Mouse (Mus musculus) kidney, embryonic 16.5 days (tissue): ENCODE data around the gene 9430038I01Rik. TPM values are rescaled to one million over a fixed set of nuclear protein-coding genes. Genes with fewer than 3 reads are reported as not detected.

Source experiments
- ATAC-seq: fragments of 200-750 bp; cut with Nextera tagmentation; 2 replicates; pipeline ENCODE4 v1.8.0; 2017; ENCODE audit warnings: moderate TSS enrichment; ENCODE audit not compliant: low FRiP score, low TSS enrichment
- H3K27ac ChIP-seq: fragments of 300-500 bp; sonication (generic); 2 replicates; pipeline ENCODE4 v1.5.1; 2014; ENCODE audit warnings: low read length
- H3K27me3 ChIP-seq: fragments of 300-500 bp; sonication (generic); 2 replicates; pipeline ENCODE4 v1.6.1; 2014; ENCODE audit warnings: low read length, control low read depth, mixed read lengths; ENCODE audit not compliant: insufficient read depth
- H3K36me3 ChIP-seq: fragments of 300-500 bp; sonication (generic); 2 replicates; pipeline ENCODE4 v1.6.1; 2014; ENCODE audit warnings: low read length, control low read depth, mixed read lengths; ENCODE audit not compliant: insufficient read depth
- H3K4me1 ChIP-seq: fragments of 300-500 bp; sonication (generic); 2 replicates; pipeline ENCODE4 v1.6.1; 2014; ENCODE audit warnings: low read length, control low read depth, mixed read lengths; ENCODE audit not compliant: insufficient read depth
- H3K4me2 ChIP-seq: fragments of 300-500 bp; sonication (generic); replicated peaks from 2 replicates; pipeline ENCODE4 v1.6.1; 2014; ENCODE audit warnings: low read depth, low read length
- H3K4me3 ChIP-seq: fragments of 300-500 bp; sonication (generic); 2 replicates; pipeline ENCODE4 v1.5.1; 2014; ENCODE audit warnings: mild to moderate bottlenecking, low read length
- H3K9ac ChIP-seq: fragments of 300-500 bp; sonication (generic); replicated peaks from 2 replicates; pipeline ENCODE4 v1.6.1; 2014; ENCODE audit warnings: low read length
- H3K9me3 ChIP-seq: fragments of 300-500 bp; sonication (generic); 2 replicates; pipeline ENCODE4 v1.6.1; 2016; ENCODE audit warnings: low read length, control low read depth
- WGBS: fragments of 180-500 bp; shearing (Covaris S2); extraction: QIAGEN DNeasy Blood & Tissue Kit; methylation state at CpG from one replicate; pipeline ENCODE4 v1.1.7; 2014; 5-methylcytosine and 5-hydroxymethylcytosine counted together
- polyA plus RNA-seq: library from polyadenylated mRNA; unstranded; fragments of >200 nt; fragmentation: Nextera tagmentation; extraction: Ambion mirVana; gene quantifications from 2 replicates; pipeline ENCODE4 v1.2.1, GENCODE M21; 2015

9430038I01Rik gene
- polyA plus RNA-seq, 1 experiment from 2014 or later: 22.0 TPM

- Histone ChIP-seq H3K4me2 (no peak overlapping the region), H3K9me3 (no peaks in the 10 kb centered on the region), H3K27ac (no peak overlapping the region), H3K4me1 (no peaks in the 10 kb centered on the region), H3K9ac (no peak overlapping the region), H3K4me3 (no peak overlapping the region), H3K27me3 (no peaks in the 10 kb centered on the region), H3K36me3 (no peaks in the 10 kb centered on the region)
- WGBS: 56% methylated on average over 4 of the region's 4 CpGs
- ATAC-seq: no peak
Measured at GRCm38 (mm10) chr7:137371770-137372169, 38.8 kb downstream of the 9430038I01Rik start.

- ATAC-seq: no peak
- no peaks in the 10 kb centered on the region for H3K4me1 ChIP-seq
- 77% methylated on average over 2 of the region's 2 CpGs for WGBS
Measured at GRCm38 (mm10) chr7:137370175-137370574, 40.4 kb downstream of the 9430038I01Rik start.

GRCm38 (mm10) chr7:137366736-137367135 is 43.8 kb downstream of the 9430038I01Rik start:
- Histone ChIP-seq H3K4me1 (no peaks in the 10 kb centered on the region), H3K9ac (no peak overlapping the region), H3K4me2 (no peak overlapping the region), H3K27ac (no peak overlapping the region), H3K4me3 (no peak overlapping the region), H3K9me3 (no peaks in the 10 kb centered on the region), H3K36me3 (no peaks in the 10 kb centered on the region), H3K27me3 (no peaks in the 10 kb centered on the region)
- no peak for ATAC-seq
- WGBS: 83% methylated on average over 4 of the region's 4 CpGs

More at GRCm38 (mm10) chr7:137370175-137370574, 40.4 kb downstream of the 9430038I01Rik start:
- Histone ChIP-seq H3K9me3 (no peaks in the 10 kb centered on the region), H3K27me3 (no peaks in the 10 kb centered on the region), H3K9ac (no peak overlapping the region), H3K4me2 (no peak overlapping the region), H3K4me3 (no peak overlapping the region), H3K36me3 (no peaks in the 10 kb centered on the region), H3K27ac (no peak overlapping the region)

- WGBS: 92% methylated on average over 8 of the region's 8 CpGs
- no peak for ATAC-seq
Measured at GRCm38 (mm10) chr7:137365056-137365455, 45.5 kb downstream of the 9430038I01Rik start.

GRCm38 (mm10) chr7:137364571-137364970 is 46.0 kb downstream of the 9430038I01Rik start:
- Histone ChIP-seq H3K9ac (no peak overlapping the region), H3K36me3 (no peaks in the 10 kb centered on the region), H3K27me3 (no peaks in the 10 kb centered on the region), H3K27ac (no peak overlapping the region), H3K4me3 (no peak overlapping the region), H3K4me1 (no peaks in the 10 kb centered on the region), H3K4me2 (no peak overlapping the region), H3K9me3 (no peaks in the 10 kb centered on the region)
- WGBS: 83% methylated on average over 7 of the region's 7 CpGs
- ATAC-seq: no peak

More at GRCm38 (mm10) chr7:137365056-137365455, 45.5 kb downstream of the 9430038I01Rik start:
- Histone ChIP-seq H3K27ac (no peak overlapping the region), H3K4me3 (no peak overlapping the region), H3K27me3 (no peaks in the 10 kb centered on the region), H3K36me3 (no peaks in the 10 kb centered on the region), H3K9ac (no peak overlapping the region), H3K4me1 (no peaks in the 10 kb centered on the region), H3K9me3 (no peaks in the 10 kb centered on the region), H3K4me2 (no peak overlapping the region)

GRCm38 (mm10) chr7:137346860-137347259 is 63.7 kb downstream of the 9430038I01Rik start:
- Histone ChIP-seq H3K4me3 (no peak overlapping the region), H3K4me1 (no peaks in the 10 kb centered on the region), H3K36me3 (no peaks in the 10 kb centered on the region), H3K27me3 (no peaks in the 10 kb centered on the region), H3K9me3 (no peaks in the 10 kb centered on the region), H3K4me2 (no peak overlapping the region), H3K27ac (no peak overlapping the region), H3K9ac (no peak overlapping the region)
- no peak for ATAC-seq
- 73% methylated on average over 7 of the region's 7 CpGs for WGBS

- no peak overlapping the region for H3K4me2 ChIP-seq
- no peaks in the 10 kb centered on the region for H3K36me3 ChIP-seq
- ATAC-seq: no peak
- H3K9ac ChIP-seq: no peak overlapping the region
- H3K4me1 ChIP-seq: no peaks in the 10 kb centered on the region
- no peaks in the 10 kb centered on the region for H3K9me3 ChIP-seq
- no peak overlapping the region for H3K27ac ChIP-seq
- H3K4me3 ChIP-seq: no peak overlapping the region
- WGBS: 75% methylated on average over 10 of the region's 10 CpGs
- no peaks in the 10 kb centered on the region for H3K27me3 ChIP-seq
Measured at GRCm38 (mm10) chr7:137346068-137346467, 64.5 kb downstream of the 9430038I01Rik start.

GRCm38 (mm10) chr7:137333951-137334350 is 76.6 kb downstream of the 9430038I01Rik start:
- no peak overlapping the region for H3K27ac ChIP-seq
- H3K4me1 ChIP-seq: no peaks in the 10 kb centered on the region
- no peak overlapping the region for H3K4me2 ChIP-seq
- no peaks in the 10 kb centered on the region for H3K9me3 ChIP-seq
- no peaks in the 10 kb centered on the region for H3K36me3 ChIP-seq
- 94% methylated on average over 2 of the region's 2 CpGs for WGBS
- H3K4me3 ChIP-seq: no peak overlapping the region
- H3K9ac ChIP-seq: no peak overlapping the region
- ATAC-seq: no peak
- H3K27me3 ChIP-seq: 0 out of 2 replicates have a peak, but pooled peaks cover 9% of the 10 kb centered on the region

Other genes starting within 250 kb of the 9430038I01Rik start
- 0.45 and 0.75 TPM in 2 replicates for gene Ebf3, start 96.3 kb downstream of the 9430038I01Rik start, polyA plus RNA-seq
- 234 and 247 TPM in 2 replicates for gene Glrx3, start 26.9 kb upstream of the 9430038I01Rik start, polyA plus RNA-seq